Mouse (Mus musculus): ENCODE measurements around the gene Eaf1.

DNA sequence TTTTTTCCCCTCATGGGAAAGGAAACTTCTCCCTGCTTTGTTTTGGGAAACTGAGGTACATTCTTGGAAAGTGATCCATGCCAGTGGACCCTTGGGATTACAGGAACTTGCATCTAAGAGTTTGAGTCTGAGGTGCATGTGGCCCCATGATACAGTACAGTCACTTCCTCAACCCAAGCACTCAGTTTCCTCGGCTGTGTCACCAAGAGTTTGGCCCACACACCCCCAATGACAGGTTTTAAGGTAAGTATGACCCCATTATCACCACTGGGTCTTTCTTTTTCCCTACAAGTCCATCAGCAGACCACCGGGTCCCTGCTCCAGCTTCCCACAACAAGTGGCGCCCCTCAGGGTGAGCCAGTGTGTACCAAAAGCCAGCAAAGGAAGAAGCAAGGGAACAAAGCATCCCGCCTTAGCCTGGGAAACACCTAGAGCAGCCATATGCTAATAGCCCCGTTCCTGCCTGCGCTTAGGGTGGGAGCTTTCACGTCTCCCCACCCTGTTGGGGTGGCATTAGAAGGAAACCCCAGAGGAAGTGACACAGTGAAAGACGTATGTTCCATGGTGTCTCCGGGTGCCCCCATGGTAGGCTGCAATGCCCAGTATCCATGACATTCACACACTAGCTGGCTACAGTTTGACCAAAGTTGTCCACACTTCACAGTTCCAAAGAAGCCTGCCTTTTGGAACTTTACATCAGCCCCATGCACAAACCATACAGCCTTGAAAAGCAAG is 62.5 kb downstream of the Eaf1 start:
- TF ChIP-seq CHD2 (IDR thresholded peaks at IDR 0.05; ENCODE audit: low read depth, low read length) (no peak), MAFK (IDR thresholded peaks at IDR 0.05; ENCODE audit: insufficient read depth, low read depth, low read length) (no peak), ZNF384 (IDR thresholded peaks at IDR 0.05; ENCODE audit: low read depth, low read length) (no peak), ZC3H11A (IDR thresholded peaks at IDR 0.05; ENCODE audit: borderline replicate concordance, low read depth, low read length) (no peak), HCFC1 (IDR thresholded peaks at IDR 0.05; ENCODE audit: borderline replicate concordance, insufficient read depth, low read length) (no peak)
